In the genomic region with DNA sequence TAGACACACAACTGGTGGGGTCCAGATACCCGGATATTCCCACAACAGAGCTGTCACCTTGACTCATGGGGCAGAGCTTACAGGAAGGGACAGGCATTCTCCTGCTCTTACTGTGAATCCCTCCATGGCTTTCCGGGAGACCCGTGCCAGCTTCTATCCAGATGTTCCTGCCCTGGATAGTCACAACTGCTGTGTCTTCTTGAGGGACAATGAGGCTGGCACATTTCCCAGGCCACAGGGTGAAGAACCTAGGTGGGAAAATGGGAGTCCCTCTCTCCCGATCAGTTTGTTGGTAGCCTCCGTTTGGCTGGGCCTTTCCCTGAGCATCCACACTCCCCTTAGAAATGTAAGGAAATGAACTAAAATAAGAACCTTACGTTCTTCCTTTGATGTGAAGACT, we compare ENCODE assay signal across 11 mouse cellular contexts.
"Had no signal": no experiment of that assay in that cellular context is flagged by ENCODE, and none has a peak within 500 bp of the region (broad histone marks: within the 10 kb centered on the region; RNA-seq: fewer than 3 reads in every experiment).

No protein-coding gene starts in this region.

- H3K36me3 ChIP-seq: kidney, embryonic 15.5 days; limb, embryonic 13.5 days; midbrain, embryonic 12.5 days; neural tube, embryonic 13.5 days; stomach, embryonic 15.5 days had no signal

- H3K4me3 ChIP-seq: kidney, embryonic 15.5 days; limb, embryonic 13.5 days; midbrain, embryonic 12.5 days; neural tube, embryonic 13.5 days; stomach, embryonic 15.5 days had no signal

- H3K27me3 ChIP-seq: kidney, embryonic 15.5 days; limb, embryonic 13.5 days; midbrain, embryonic 12.5 days; neural tube, embryonic 13.5 days; stomach, embryonic 15.5 days had no signal

- H3K4me1 ChIP-seq: midbrain, embryonic 12.5 days had no signal

- H3K9ac ChIP-seq: kidney, embryonic 15.5 days; limb, embryonic 13.5 days; liver, embryonic 14.5 days; midbrain, embryonic 12.5 days; neural tube, embryonic 13.5 days; stomach, embryonic 15.5 days had no signal

- DNase-seq: kidney, postnatal 25 days; lung, adult 18-20 months; retina, postnatal 1 day; right cerebral cortex, postnatal 4 days; spleen, adult 18-20 months had no signal

- H3K27ac ChIP-seq: kidney, embryonic 15.5 days; limb, embryonic 13.5 days; liver, embryonic 14.5 days; midbrain, embryonic 12.5 days; neural tube, embryonic 13.5 days; stomach, embryonic 15.5 days had no signal
